Mouse (Mus musculus): Measurements from ENCODE around the gene Pgr15l.

Gene Pgr15l

GRCm38 (mm10) chrX:97072369-97072768, at the start of gene Pgr15l:
TSS of gene Pgr15l (plus strand) at chrX:97072596.
- DNase-seq, result no peak

- DNase-seq, result no peak
These were observed 44.9 kb upstream of the Pgr15l start for GRCm38 (mm10) chrX:97027540-97027939.

- DNase-seq, result no peak
These were observed 2.6 kb upstream of the Pgr15l start for GRCm38 (mm10) chrX:97069816-97070215.

All from liver (tissue).